Mouse (Mus musculus) midbrain, embryonic 11.5 days (tissue): Measurements from ENCODE around the gene Tbc1d9. TPM values are rescaled to one million over a fixed set of nuclear protein-coding genes. Genes with fewer than 3 reads are reported as not detected.

Source experiments
- ATAC-seq: fragments of 200-750 bp; cut with Nextera tagmentation; 2 replicates; pipeline ENCODE4 v1.8.0; 2017; ENCODE audit warnings: moderate TSS enrichment, moderate library complexity; ENCODE audit not compliant: low FRiP score
- DNase-seq: peaks from one replicate; pipeline ENCODE4 v3.0.0; 2015; ENCODE audit warnings: low spot score; ENCODE audit errors: missing footprints
- H3K27ac ChIP-seq: fragments of 300-500 bp; sonication (generic); 2 replicates; pipeline ENCODE4 v1.5.1; 2014; ENCODE audit warnings: low read depth, low read length
- H3K27me3 ChIP-seq: fragments of 300-500 bp; sonication (generic); 2 replicates; pipeline ENCODE4 v1.6.1; 2014; ENCODE audit warnings: mild to moderate bottlenecking, low read length, moderate library complexity, mixed read lengths; ENCODE audit not compliant: control insufficient read depth, insufficient read depth
- H3K36me3 ChIP-seq: fragments of 300-500 bp; sonication (generic); 2 replicates; pipeline ENCODE4 v1.6.1; 2014; ENCODE audit warnings: mild to moderate bottlenecking, low read length, moderate library complexity, mixed read lengths; ENCODE audit not compliant: control insufficient read depth, insufficient read depth
- H3K4me1 ChIP-seq: fragments of 300-500 bp; sonication (generic); 2 replicates; pipeline ENCODE4 v1.6.1; 2014; ENCODE audit warnings: low read length; ENCODE audit not compliant: control insufficient read depth, insufficient read depth
- H3K4me2 ChIP-seq: fragments of 300-500 bp; sonication (generic); 2 replicates; pipeline ENCODE4 v1.6.1; 2014; ENCODE audit warnings: mild to moderate bottlenecking, moderate library complexity
- H3K4me3 ChIP-seq: fragments of 300-500 bp; sonication (generic); 2 replicates; pipeline ENCODE4 v1.5.1; 2014; ENCODE audit warnings: low read depth, low read length
- H3K9ac ChIP-seq: fragments of 300-500 bp; sonication (generic); 2 replicates; pipeline ENCODE4 v1.6.1; 2014; ENCODE audit warnings: low read length
- H3K9me3 ChIP-seq: fragments of 300-500 bp; sonication (generic); 2 replicates; pipeline ENCODE4 v1.6.1; 2016; ENCODE audit warnings: low read length; ENCODE audit not compliant: control insufficient read depth
- WGBS: fragments of 180-500 bp; shearing (Covaris S2); extraction: QIAGEN DNeasy Blood & Tissue Kit; methylation state at CpG from one replicate; pipeline ENCODE4 v1.1.7; 2014; 5-methylcytosine and 5-hydroxymethylcytosine counted together
- polyA plus RNA-seq: library from polyadenylated mRNA; unstranded; fragments of >200 nt; fragmentation: Nextera tagmentation; extraction: Ambion mirVana; gene quantifications from 2 replicates; pipeline ENCODE4 v1.2.1, GENCODE M21; 2014

The Tbc1d9 gene
- polyA plus RNA-seq, 1 experiment from 2014 or later: 11.3 TPM

- Histone ChIP-seq H3K36me3 (no peaks in the 10 kb centered on the region), H3K9ac (no peak overlapping the region), H3K4me3 (no peak overlapping the region), H3K9me3 (no peaks in the 10 kb centered on the region), H3K4me1 (no peaks in the 10 kb centered on the region; the same call in 1 of the 2 replicates), H3K27ac (no peak overlapping the region), H3K27me3 (no peaks in the 10 kb centered on the region), H3K4me2 (no peak overlapping the region)
- no peak for DNase-seq
- no peak for ATAC-seq
- WGBS: 64% methylated on average over 5 of the region's 5 CpGs
Measured at GRCm38 (mm10) chr8:83215065-83215464, 49.9 kb downstream of the Tbc1d9 start.

- ATAC-seq (no peak), DNase-seq (peak; percentile 69)
- Histone ChIP-seq H3K4me1 (no peaks in the 10 kb centered on the region; the same call in 1 of the 2 replicates), H3K4me3 (no peak overlapping the region), H3K27ac (no peak overlapping the region), H3K4me2 (no peak overlapping the region), H3K9ac (no peak overlapping the region), H3K36me3 (no peaks in the 10 kb centered on the region), H3K9me3 (no peaks in the 10 kb centered on the region), H3K27me3 (no peaks in the 10 kb centered on the region)
- WGBS: 83% methylated on average over 6 of the region's 6 CpGs
Measured at GRCm38 (mm10) chr8:83216520-83216919, 51.4 kb downstream of the Tbc1d9 start.

GRCm38 (mm10) chr8:83217196-83217595, 52.0 kb downstream of the Tbc1d9 start:
- no peak overlapping the region for H3K27ac ChIP-seq
- no peak overlapping the region for H3K4me3 ChIP-seq
- H3K4me2 ChIP-seq: no peak overlapping the region
- H3K9me3 ChIP-seq: no peaks in the 10 kb centered on the region
- DNase-seq: peak; percentile 75
- no peaks in the 10 kb centered on the region for H3K36me3 ChIP-seq
- no peak overlapping the region for H3K9ac ChIP-seq
- ATAC-seq: no peak
- 87% methylated on average over 9 of the region's 9 CpGs for WGBS
- H3K4me1 ChIP-seq: no peaks in the 10 kb centered on the region; the same call in 1 of the 2 replicates
- no peaks in the 10 kb centered on the region for H3K27me3 ChIP-seq

- DNase-seq (peak; percentile 53), ATAC-seq (no peak)
- H3K36me3 ChIP-seq: no peaks in the 10 kb centered on the region
- H3K27me3 ChIP-seq: no peaks in the 10 kb centered on the region
- 94% methylated on average over 2 of the region's 2 CpGs for WGBS
- no peak overlapping the region for H3K4me2 ChIP-seq
- H3K27ac ChIP-seq: no peak overlapping the region
- H3K4me1 ChIP-seq: no peaks in the 10 kb centered on the region; the same call in 1 of the 2 replicates
- H3K9ac ChIP-seq: no peak overlapping the region
- no peaks in the 10 kb centered on the region for H3K9me3 ChIP-seq
- H3K4me3 ChIP-seq: no peak overlapping the region
Measured at GRCm38 (mm10) chr8:83217891-83218290, 52.7 kb downstream of the Tbc1d9 start.

- Histone ChIP-seq H3K4me2 (no peak overlapping the region), H3K27me3 (no peaks in the 10 kb centered on the region), H3K9me3 (no peaks in the 10 kb centered on the region), H3K36me3 (no peaks in the 10 kb centered on the region), H3K27ac (no peak overlapping the region), H3K9ac (no peak overlapping the region), H3K4me1 (no peaks in the 10 kb centered on the region; the same call in 1 of the 2 replicates), H3K4me3 (no peak overlapping the region)
- DNase-seq (peak; percentile 54), ATAC-seq (no peak)
- WGBS: 88% methylated on average over 8 of the region's 8 CpGs
Measured at GRCm38 (mm10) chr8:83219392-83219791, 54.2 kb downstream of the Tbc1d9 start.

- H3K4me1 ChIP-seq: no peaks in the 10 kb centered on the region
- H3K27ac ChIP-seq: no peak overlapping the region
- H3K9me3 ChIP-seq: no peaks in the 10 kb centered on the region
- H3K9ac ChIP-seq: no peak overlapping the region
- H3K4me3 ChIP-seq: no peak overlapping the region
- ATAC-seq (no peak), DNase-seq (peak; percentile 39)
- H3K27me3 ChIP-seq: no peaks in the 10 kb centered on the region
- WGBS: 86% methylated on average over 3 of the region's 3 CpGs
- H3K36me3 ChIP-seq: no peaks in the 10 kb centered on the region
- H3K4me2 ChIP-seq: no peak overlapping the region
Measured at GRCm38 (mm10) chr8:83220746-83221145, 55.6 kb downstream of the Tbc1d9 start.

- Histone ChIP-seq H3K36me3 (no peaks in the 10 kb centered on the region), H3K27ac (no peak overlapping the region), H3K9ac (no peak overlapping the region), H3K4me3 (no peak overlapping the region), H3K4me2 (no peak overlapping the region), H3K27me3 (no peaks in the 10 kb centered on the region), H3K9me3 (no peaks in the 10 kb centered on the region), H3K4me1 (0 out of 2 replicates have a peak, but pooled peaks cover 2% of the 10 kb centered on the region)
- DNase-seq: no peak
- ATAC-seq: no peak
- WGBS: 88% methylated on average over 5 of the region's 5 CpGs
Measured at GRCm38 (mm10) chr8:83224754-83225416, 59.7 kb downstream of the Tbc1d9 start.

- Histone ChIP-seq H3K27me3 (no peaks in the 10 kb centered on the region), H3K9me3 (no peaks in the 10 kb centered on the region), H3K4me2 (no peak overlapping the region), H3K4me3 (no peak overlapping the region), H3K4me1 (0 out of 2 replicates have a peak, but pooled peaks cover 2% of the 10 kb centered on the region), H3K27ac (no peak overlapping the region), H3K36me3 (no peaks in the 10 kb centered on the region), H3K9ac (no peak overlapping the region)
- ATAC-seq (no peak), DNase-seq (no peak)
- WGBS: 86% methylated on average over 2 of the region's 2 CpGs
Measured at GRCm38 (mm10) chr8:83225598-83225997, 60.4 kb downstream of the Tbc1d9 start.

- Histone ChIP-seq H3K27ac (no peak overlapping the region), H3K4me2 (no peak overlapping the region), H3K4me1 (0 out of 2 replicates have a peak, but pooled peaks cover 2% of the 10 kb centered on the region), H3K9ac (no peak overlapping the region), H3K4me3 (no peak overlapping the region), H3K9me3 (no peaks in the 10 kb centered on the region), H3K27me3 (no peaks in the 10 kb centered on the region), H3K36me3 (no peaks in the 10 kb centered on the region)
- 87% methylated on average over 5 of the region's 5 CpGs for WGBS
- DNase-seq: peak; percentile 54
- no peak for ATAC-seq
Measured at GRCm38 (mm10) chr8:83227336-83227735, 62.2 kb downstream of the Tbc1d9 start.
